In the genomic region with DNA sequence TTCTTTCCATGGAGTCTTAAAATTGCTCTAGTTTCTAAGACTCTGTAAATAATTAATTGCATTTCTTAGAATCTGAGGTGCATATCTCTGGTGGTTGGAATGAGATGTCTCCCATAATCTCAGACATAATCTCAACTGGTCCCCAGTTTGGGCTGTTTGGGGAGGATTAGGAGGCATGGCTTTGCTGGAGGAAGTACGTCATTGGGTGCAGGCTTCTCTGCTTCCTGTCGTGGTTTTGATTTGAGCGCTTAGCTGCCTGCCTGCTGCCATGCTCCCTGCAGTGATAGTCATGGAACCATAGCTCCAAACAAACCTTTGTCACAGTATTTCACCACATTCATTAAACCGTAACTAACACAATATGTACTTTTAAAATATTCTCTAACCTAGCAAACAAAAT, we compare ENCODE assay signal across 25 mouse cellular contexts. TPM values are rescaled to one million over a fixed set of nuclear protein-coding genes. Genes with fewer than 3 reads are reported as not detected.
A peak's percentile ranks its signal among the peaks of the same experiment; 100 is the strongest.
DNase-seq lines count a peak whose midpoint lies in the region; ATAC-seq and TF ChIP-seq lines count a peak whose summit lies in the region.
"Had no signal": no experiment of that assay in that cellular context is flagged by ENCODE, and none has a peak within 500 bp of the region (broad histone marks: within the 10 kb centered on the region; RNA-seq: fewer than 3 reads in every experiment).

No protein-coding gene starts in this region.

- H3K9me3 ChIP-seq in intestine, postnatal 0 days (ENCODE audit: control insufficient read depth) = no peaks in the 10 kb centered on the region
- no peaks in the 10 kb centered on the region for H3K9me3 ChIP-seq in intestine, embryonic 16.5 days (ENCODE audit: control insufficient read depth, low read length)
- H3K9me3 ChIP-seq in hindbrain, embryonic 13.5 days = no peaks in the 10 kb centered on the region
- H3K9me3 ChIP-seq in forebrain, embryonic 11.5 days (ENCODE audit: control insufficient read depth, low read length) = no peaks in the 10 kb centered on the region
- H3K9me3 ChIP-seq: embryonic facial prominence, embryonic 15.5 days; limb, embryonic 10.5 days; midbrain, embryonic 10.5 days had no signal

- no peaks in the 10 kb centered on the region for H3K27me3 ChIP-seq in intestine, postnatal 0 days (replicated peaks; ENCODE audit: control insufficient read depth, insufficient read depth, low read length)
- no peaks in the 10 kb centered on the region for H3K27me3 ChIP-seq in intestine, embryonic 16.5 days (replicated peaks; ENCODE audit: control insufficient read depth, insufficient read depth, low read length)
- H3K27me3 ChIP-seq in hindbrain, embryonic 13.5 days = no peaks in the 10 kb centered on the region
- H3K27me3 ChIP-seq in forebrain, embryonic 11.5 days (ENCODE audit: control insufficient read depth, insufficient read depth, low read length) = no peaks in the 10 kb centered on the region
- H3K27me3 ChIP-seq: embryonic facial prominence, embryonic 15.5 days had no signal

- H3K36me3 ChIP-seq in intestine, postnatal 0 days (ENCODE audit: control insufficient read depth, insufficient read depth) = peaks cover 16% of the 10 kb centered on the region
- peaks cover 4% of the 10 kb centered on the region; the same call in 1 of the 2 replicates for H3K36me3 ChIP-seq in intestine, embryonic 16.5 days (ENCODE audit: control insufficient read depth, insufficient read depth, low read length)
- H3K36me3 ChIP-seq in macrophage (ENCODE audit: inconsistent target) = peaks cover 55% of the 10 kb centered on the region
- peaks cover 59% of the 10 kb centered on the region for H3K36me3 ChIP-seq in hindbrain, embryonic 13.5 days
- H3K36me3 ChIP-seq in forebrain, embryonic 11.5 days (ENCODE audit: control insufficient read depth, insufficient read depth, low read length) = no peaks in the 10 kb centered on the region

- peaks cover 86% of the 10 kb centered on the region for H3K79me2 ChIP-seq in macrophage (ENCODE audit: inconsistent target)

- TF ChIP-seq CTCF in intestine, postnatal 0 days (IDR thresholded peaks at IDR 0.05; ENCODE audit: low read depth) = no peak

- H3K4me3 ChIP-seq in intestine, postnatal 0 days (ENCODE audit: low read depth, low read length) = no peak overlapping the region
- no peak overlapping the region for H3K4me3 ChIP-seq in intestine, embryonic 16.5 days (ENCODE audit: low read length)
- no peak overlapping the region for H3K4me3 ChIP-seq in brown adipose tissue, adult 24 weeks (ENCODE audit: insufficient read depth, low read depth, low read length)
- no peak overlapping the region for H3K4me3 ChIP-seq in macrophage (ENCODE audit: inconsistent target)
- H3K4me3 ChIP-seq in hindbrain, embryonic 13.5 days = no peak overlapping the region
- H3K4me3 ChIP-seq in forebrain, embryonic 11.5 days (ENCODE audit: low read depth, low read length) = no peak overlapping the region
- H3K4me3 ChIP-seq: embryonic facial prominence, embryonic 15.5 days; left cerebral cortex, adult 2 months; limb, embryonic 10.5 days; midbrain, embryonic 10.5 days had no signal

- 0 out of 2 replicates have a peak overlapping the region, but pooled peaks have one; percentile 54 for H3K27ac ChIP-seq in intestine, postnatal 0 days (ENCODE audit: low read depth, low read length)
- no peak overlapping the region for H3K27ac ChIP-seq in intestine, embryonic 16.5 days (ENCODE audit: low read length)
- peak overlapping the region; percentile 85 for H3K27ac ChIP-seq in brown adipose tissue, adult 24 weeks (replicated peaks; ENCODE audit: low read depth, low read length)
- H3K27ac ChIP-seq in macrophage = peak overlapping the region; percentile 36
- H3K27ac ChIP-seq in hindbrain, embryonic 13.5 days = no peak overlapping the region
- no peak overlapping the region for H3K27ac ChIP-seq in forebrain, embryonic 11.5 days (ENCODE audit: low read depth, low read length)
- H3K27ac ChIP-seq: embryonic facial prominence, embryonic 15.5 days; hindbrain, embryonic 14.5 days; left cerebral cortex, adult 2 months; limb, embryonic 10.5 days; liver, embryonic 14.5 days; midbrain, embryonic 10.5 days had no signal

- H3K9ac ChIP-seq in intestine, postnatal 0 days (ENCODE audit: low read depth, low read length) = no peak overlapping the region
- no peak overlapping the region for H3K9ac ChIP-seq in intestine, embryonic 16.5 days (ENCODE audit: low read depth, low read length)
- H3K9ac ChIP-seq in hindbrain, embryonic 13.5 days = no peak overlapping the region
- H3K9ac ChIP-seq in forebrain, embryonic 11.5 days (ENCODE audit: low read length) = no peak overlapping the region
- H3K9ac ChIP-seq: embryonic facial prominence, embryonic 15.5 days; hindbrain, embryonic 14.5 days; liver, embryonic 14.5 days had no signal

- 67% methylated on average over 4 of the region's 4 CpGs for WGBS in intestine, postnatal 0 days
- WGBS in intestine, embryonic 16.5 days = 78% methylated on average over 4 of the region's 4 CpGs
- 40% methylated on average over 4 of the region's 4 CpGs for WGBS in macrophage (ENCODE audit: missing documents)
- WGBS in hindbrain, embryonic 13.5 days = 77% methylated on average over 4 of the region's 4 CpGs
- WGBS in forebrain, embryonic 11.5 days = 79% methylated on average over 4 of the region's 4 CpGs

- ATAC-seq in intestine, postnatal 0 days = no peak
- ATAC-seq in intestine, embryonic 16.5 days = no peak
- no peak for ATAC-seq in hindbrain, embryonic 13.5 days (ENCODE audit: low FRiP score)
- ATAC-seq in forebrain, embryonic 11.5 days (replicated peaks; ENCODE audit: low FRiP score) = no peak
- no peak for ATAC-seq in monocyte, adult 5-6 weeks (replicated peaks; ENCODE audit: insufficient number of reproducible peaks, low FRiP score, low TSS enrichment, poor library complexity, severe bottlenecking)

- DNase-seq in CD4-positive, CD25-positive, alpha-beta regulatory T cell, adult 2 months (ENCODE audit: low read depth, low spot score) = peak; percentile 33
- DNase-seq in forebrain, embryonic 11.5 days (ENCODE audit: low spot score) = no peak
- DNase-seq: adrenal gland, postnatal 10 days; cerebellum, adult 11-12 months; cerebellum, postnatal 25 days; heart, postnatal 14 days; kidney, adult 18-20 months; kidney, postnatal 10 days; layer of hippocampus, adult 9-11 months; lung, postnatal 14 days; retina, postnatal 1 day; thymus, postnatal 36 days had no signal

- no peaks in the 10 kb centered on the region; the same call in none of the 2 replicates for H3K4me1 ChIP-seq in intestine, postnatal 0 days (replicated peaks; ENCODE audit: control insufficient read depth, insufficient read depth, low read length)
- H3K4me1 ChIP-seq in intestine, embryonic 16.5 days (ENCODE audit: control insufficient read depth, insufficient read depth, low read length) = peaks cover 4% of the 10 kb centered on the region; the same call in 1 of the 2 replicates
- peaks cover 16% of the 10 kb centered on the region for H3K4me1 ChIP-seq in brown adipose tissue, adult 24 weeks (ENCODE audit: control insufficient read depth, insufficient read depth, insufficient read length, low read length)
- no peaks in the 10 kb centered on the region for H3K4me1 ChIP-seq in hindbrain, embryonic 13.5 days (replicated peaks)
- no peaks in the 10 kb centered on the region for H3K4me1 ChIP-seq in forebrain, embryonic 11.5 days (replicated peaks; ENCODE audit: control insufficient read depth, insufficient read depth, low read length)
- H3K4me1 ChIP-seq: embryonic facial prominence, embryonic 15.5 days had no signal

- H3K4me2 ChIP-seq in intestine, postnatal 0 days (replicated peaks; ENCODE audit: low read depth) = no peak overlapping the region
- no peak overlapping the region for H3K4me2 ChIP-seq in intestine, embryonic 16.5 days (ENCODE audit: low read depth, low read length)
- no peak overlapping the region for H3K4me2 ChIP-seq in hindbrain, embryonic 13.5 days
- no peak overlapping the region for H3K4me2 ChIP-seq in forebrain, embryonic 11.5 days (ENCODE audit: low read depth, low read length, severe bottlenecking)
- H3K4me2 ChIP-seq: embryonic facial prominence, embryonic 15.5 days; heart, embryonic 11.5 days; hindbrain, embryonic 14.5 days had no signal

RNA-seq across cellular contexts. Expression of gene Slc23a2, which starts 53.2 kb away (rescaled TPM):
- 6.7 and 8.9 TPM in 2 replicates for polyA plus RNA-seq in intestine, postnatal 0 days (2015; fragmentation: Nextera tagmentation; extraction: Ambion mirVana)
- 12.0 and 13.5 TPM in 2 replicates for polyA plus RNA-seq in intestine, embryonic 16.5 days (2015; fragmentation: Nextera tagmentation; extraction: Ambion mirVana)
- polyA plus RNA-seq in brown adipose tissue, adult 24 weeks (2012; ENCODE audit: insufficient read depth, insufficient read length, missing spikeins) = 4.5 and 12.3 TPM in 2 replicates
- 100 to 1,000 TPM; 118 to 357 (median 244) TPM for total RNA-seq in macrophage (2018; cell fraction: chromatin; rRNA removed)
- total RNA-seq in macrophage (2018; cell fraction: cytosol; rRNA removed) = 100 to 1,000 TPM in 7 of 26 experiments, 10 to 100 TPM in 19; 71.9 to 117 (median 91.5) TPM
- 100 to 1,000 TPM; 142 to 294 (median 219) TPM for total RNA-seq in macrophage (2018; cell fraction: nucleus; rRNA removed)
- 42.4 to 55.7 TPM (median 53.2 TPM) in 3 replicates for polyA plus RNA-seq in macrophage (2018)
- polyA plus RNA-seq in hindbrain, embryonic 13.5 days (2015; fragmentation: Nextera tagmentation; extraction: Ambion mirVana) = 25.5 and 25.9 TPM in 2 replicates
- polyA plus RNA-seq in forebrain, embryonic 11.5 days (2014; fragmentation: Nextera tagmentation; extraction: Ambion mirVana) = 13.5 and 14.2 TPM in 2 replicates
- total RNA-seq in monocyte, adult 5-6 weeks (2017) = 15.0 to 28.8 TPM (median 17.0 TPM) in 3 replicates

Comparison
In these comparisons a context has a peak if more than half of its experiments do, and no peak if none do; other contexts are left out.
1. H3K27ac ChIP-seq: peak in intestine, postnatal 0 days (single experiment), brown adipose tissue, adult 24 weeks (single experiment) and macrophage (single experiment); none in intestine, embryonic 16.5 days (single experiment), hindbrain, embryonic 13.5 days (single experiment) and forebrain, embryonic 11.5 days (single experiment).